Mouse (Mus musculus): ENCODE measurements at regions not wholly inside any gene's neighbourhood (a gene's known extent, or its start where the extent isn't known, plus 50 kb on each side); places are given as distances from the start of the nearest gene placed in this dataset.

GRCm38 (mm10) chr2:48556600-48556999 lies 257.3 kb upstream of the Acvr2a start:
- H3K27ac ChIP-seq, result no peak overlapping the region
- H3K4me1 ChIP-seq, result no peaks in the 10 kb centered on the region
- no peaks in the 10 kb centered on the region for H3K27me3 ChIP-seq
- no peak overlapping the region for H3K9ac ChIP-seq
- no peak overlapping the region for H3K4me3 ChIP-seq
- no peak for ATAC-seq (ENCODE audit: insufficient number of reproducible peaks, insufficient read depth, low FRiP score, low TSS enrichment, low read depth)
- no peaks in the 10 kb centered on the region for H3K9me3 ChIP-seq
- H3K36me3 ChIP-seq, result no peaks in the 10 kb centered on the region
- 54% methylated on average over 3 of the region's 3 CpGs for WGBS
- H3K4me2 ChIP-seq, result no peak overlapping the region

GRCm38 (mm10) chr2:48557123-48557522 lies 256.8 kb upstream of the Acvr2a start:
- no peak overlapping the region for H3K4me3 ChIP-seq
- H3K36me3 ChIP-seq, result no peaks in the 10 kb centered on the region
- H3K4me1 ChIP-seq, result no peaks in the 10 kb centered on the region
- no peak for ATAC-seq (ENCODE audit: insufficient number of reproducible peaks, insufficient read depth, low FRiP score, low TSS enrichment, low read depth)
- H3K9me3 ChIP-seq, result no peaks in the 10 kb centered on the region
- no peak overlapping the region for H3K27ac ChIP-seq
- no peak overlapping the region for H3K4me2 ChIP-seq
- H3K9ac ChIP-seq, result no peak overlapping the region
- no peaks in the 10 kb centered on the region for H3K27me3 ChIP-seq

- 88% methylated on average over 3 of the region's 3 CpGs for WGBS
- Histone ChIP-seq H3K9ac (no peak overlapping the region), H3K27me3 (no peaks in the 10 kb centered on the region), H3K9me3 (no peaks in the 10 kb centered on the region), H3K36me3 (no peaks in the 10 kb centered on the region), H3K4me1 (no peaks in the 10 kb centered on the region), H3K4me3 (no peak overlapping the region), H3K27ac (no peak overlapping the region), H3K4me2 (no peak overlapping the region)
- ATAC-seq (ENCODE audit: insufficient number of reproducible peaks, insufficient read depth, low FRiP score, low TSS enrichment, low read depth), result no peak
Observed at GRCm38 (mm10) chr2:48558641-48559040, 255.3 kb upstream of the Acvr2a start.

GRCm38 (mm10) chr2:48563636-48564035 lies 250.3 kb upstream of the Acvr2a start:
- Histone ChIP-seq H3K27ac (no peak overlapping the region), H3K36me3 (no peaks in the 10 kb centered on the region), H3K27me3 (no peaks in the 10 kb centered on the region), H3K4me3 (no peak overlapping the region), H3K4me1 (no peaks in the 10 kb centered on the region), H3K9ac (no peak overlapping the region), H3K9me3 (no peaks in the 10 kb centered on the region), H3K4me2 (no peak overlapping the region)
- ATAC-seq (ENCODE audit: insufficient number of reproducible peaks, insufficient read depth, low FRiP score, low TSS enrichment, low read depth), result no peak
- 65% methylated on average over 3 of the region's 3 CpGs for WGBS

GRCm38 (mm10) chr2:48564170-48564569 lies 249.7 kb upstream of the Acvr2a start:
- Histone ChIP-seq H3K4me3 (no peak overlapping the region), H3K27me3 (no peaks in the 10 kb centered on the region), H3K27ac (no peak overlapping the region), H3K4me1 (no peaks in the 10 kb centered on the region), H3K9me3 (no peaks in the 10 kb centered on the region), H3K36me3 (no peaks in the 10 kb centered on the region), H3K4me2 (no peak overlapping the region), H3K9ac (no peak overlapping the region)
- 87% methylated on average over 4 of the region's 4 CpGs for WGBS
- ATAC-seq (ENCODE audit: insufficient number of reproducible peaks, insufficient read depth, low FRiP score, low TSS enrichment, low read depth), result no peak

GRCm38 (mm10) chr2:48567871-48568270 lies 246.0 kb upstream of the Acvr2a start:
- H3K27me3 ChIP-seq, result no peaks in the 10 kb centered on the region
- no peak for ATAC-seq (ENCODE audit: insufficient number of reproducible peaks, insufficient read depth, low FRiP score, low TSS enrichment, low read depth)
- no peak overlapping the region for H3K4me2 ChIP-seq
- H3K27ac ChIP-seq, result no peak overlapping the region
- no peaks in the 10 kb centered on the region for H3K9me3 ChIP-seq
- WGBS, result 49% methylated on average over 6 of the region's 6 CpGs
- no peaks in the 10 kb centered on the region for H3K4me1 ChIP-seq
- no peak overlapping the region for H3K9ac ChIP-seq
- no peak overlapping the region for H3K4me3 ChIP-seq
- no peaks in the 10 kb centered on the region for H3K36me3 ChIP-seq

GRCm38 (mm10) chr2:48586162-48586830 lies 227.6 kb upstream of the Acvr2a start:
- H3K36me3 ChIP-seq, result no peaks in the 10 kb centered on the region
- no peaks in the 10 kb centered on the region for H3K27me3 ChIP-seq
- H3K27ac ChIP-seq, result no peak overlapping the region
- no peak overlapping the region for H3K4me3 ChIP-seq
- H3K4me2 ChIP-seq, result no peak overlapping the region
- no peaks in the 10 kb centered on the region for H3K4me1 ChIP-seq
- no peak for ATAC-seq (ENCODE audit: insufficient number of reproducible peaks, insufficient read depth, low FRiP score, low TSS enrichment, low read depth)
- no peak overlapping the region for H3K9ac ChIP-seq
- H3K9me3 ChIP-seq, result no peaks in the 10 kb centered on the region
- WGBS, result 72% methylated on average over 7 of the region's 7 CpGs

GRCm38 (mm10) chr2:48586831-48587169 lies 227.1 kb upstream of the Acvr2a start:
- Histone ChIP-seq H3K9ac (no peak overlapping the region), H3K9me3 (no peaks in the 10 kb centered on the region), H3K4me2 (no peak overlapping the region), H3K4me1 (no peaks in the 10 kb centered on the region), H3K4me3 (no peak overlapping the region), H3K36me3 (no peaks in the 10 kb centered on the region), H3K27me3 (no peaks in the 10 kb centered on the region), H3K27ac (no peak overlapping the region)
- 73% methylated on average over 4 of the region's 4 CpGs for WGBS
- ATAC-seq (ENCODE audit: insufficient number of reproducible peaks, insufficient read depth, low FRiP score, low TSS enrichment, low read depth), result no peak

GRCm38 (mm10) chr2:48589709-48590108 lies 224.2 kb upstream of the Acvr2a start:
- Histone ChIP-seq H3K9ac (no peak overlapping the region), H3K36me3 (no peaks in the 10 kb centered on the region), H3K4me2 (no peak overlapping the region), H3K27me3 (no peaks in the 10 kb centered on the region), H3K4me1 (no peaks in the 10 kb centered on the region), H3K9me3 (no peaks in the 10 kb centered on the region), H3K27ac (no peak overlapping the region), H3K4me3 (no peak overlapping the region)
- no peak for ATAC-seq (ENCODE audit: insufficient number of reproducible peaks, insufficient read depth, low FRiP score, low TSS enrichment, low read depth)

- H3K4me2 ChIP-seq, result no peak overlapping the region
- no peak overlapping the region for H3K9ac ChIP-seq
- ATAC-seq (ENCODE audit: insufficient number of reproducible peaks, insufficient read depth, low FRiP score, low TSS enrichment, low read depth), result no peak
- 29% methylated on average over 5 of the region's 5 CpGs for WGBS
- H3K4me3 ChIP-seq, result no peak overlapping the region
- no peak overlapping the region for H3K27ac ChIP-seq
- no peaks in the 10 kb centered on the region for H3K27me3 ChIP-seq
- no peaks in the 10 kb centered on the region for H3K9me3 ChIP-seq
- 0 out of 2 replicates have a peak, but pooled peaks cover 3% of the 10 kb centered on the region for H3K4me1 ChIP-seq
- H3K36me3 ChIP-seq, result no peaks in the 10 kb centered on the region
Observed at GRCm38 (mm10) chr2:48597793-48598583, 215.9 kb upstream of the Acvr2a start.

- H3K9ac ChIP-seq, result no peak overlapping the region
- H3K4me1 ChIP-seq, result 0 out of 2 replicates have a peak, but pooled peaks cover 3% of the 10 kb centered on the region
- no peak for ATAC-seq (ENCODE audit: insufficient number of reproducible peaks, insufficient read depth, low FRiP score, low TSS enrichment, low read depth)
- H3K27ac ChIP-seq, result no peak overlapping the region
- 71% methylated on average over 5 of the region's 5 CpGs for WGBS
- H3K9me3 ChIP-seq, result no peaks in the 10 kb centered on the region
- H3K4me2 ChIP-seq, result no peak overlapping the region
- H3K27me3 ChIP-seq, result no peaks in the 10 kb centered on the region
- H3K36me3 ChIP-seq, result no peaks in the 10 kb centered on the region
- no peak overlapping the region for H3K4me3 ChIP-seq
Observed at GRCm38 (mm10) chr2:48599367-48599766, 214.5 kb upstream of the Acvr2a start.

GRCm38 (mm10) chr2:48601855-48602254 lies 212.1 kb upstream of the Acvr2a start:
- WGBS, result 54% methylated on average over 8 of the region's 8 CpGs

More at GRCm38 (mm10) chr2:48601855-48602254, 212.1 kb upstream of the Acvr2a start:
- Histone ChIP-seq H3K4me2 (no peak overlapping the region), H3K27ac (no peak overlapping the region), H3K27me3 (no peaks in the 10 kb centered on the region), H3K4me1 (0 out of 2 replicates have a peak, but pooled peaks cover 3% of the 10 kb centered on the region), H3K36me3 (no peaks in the 10 kb centered on the region), H3K9me3 (no peaks in the 10 kb centered on the region), H3K9ac (no peak overlapping the region), H3K4me3 (no peak overlapping the region)
- ATAC-seq (ENCODE audit: insufficient number of reproducible peaks, insufficient read depth, low FRiP score, low TSS enrichment, low read depth), result no peak

Measured in embryonic facial prominence, embryonic 13.5 days (tissue).